Mouse (Mus musculus): ENCODE data around the gene Ddx49.

GRCm38 (mm10) chr8:70258600-70258999 is 43.7 kb downstream of the Ddx49 start:
- no peak for TF ChIP-seq CTCF (IDR thresholded peaks at IDR 0.05; ENCODE audit: control insufficient read depth, insufficient read depth, insufficient replicate concordance, low read depth, low read length)
- no peak for TF ChIP-seq POLR2A (IDR thresholded peaks at IDR 0.05; ENCODE audit: control insufficient read depth, low read depth, low read length)
